Mouse (Mus musculus) brain, embryonic 14.5 days (tissue): ENCODE measurements around the gene Lrp8. TPM values are rescaled to one million over a fixed set of nuclear protein-coding genes. Genes with fewer than 3 reads are reported as not detected.

ENCODE experiments used
- DNase-seq: peaks from one replicate; pipeline ENCODE4 v3.0.0-alpha.2; 2011; ENCODE audit warnings: low read depth
- CTCF ChIP-seq: fragments of 200-500 bp; IDR thresholded peaks from 2 replicates; pipeline ENCODE4 v1.5.1; 2012; ENCODE audit warnings: inconsistent platforms, mild to moderate bottlenecking, moderate library complexity, borderline replicate concordance; ENCODE audit not compliant: insufficient read depth, insufficient read length; ENCODE audit errors: extremely low read depth
- POLR2A ChIP-seq: fragments of 200-500 bp; IDR thresholded peaks from 2 replicates; pipeline ENCODE4 v1.6.1; 2012; ENCODE audit warnings: mild to moderate bottlenecking, inconsistent platforms, borderline replicate concordance; ENCODE audit not compliant: poor library complexity, insufficient read depth, insufficient read length, severe bottlenecking; ENCODE audit errors: extremely low read depth
- polyA plus RNA-seq: library from polyadenylated mRNA; depleted of rRNA; stranded (reverse); fragments of >200 nt; gene quantifications from 2 replicates; pipeline ENCODE4 v1.2.3, GENCODE M21; 2012; rRNA removed

The Lrp8 gene
- polyA plus RNA-seq, result 129 and 146 TPM in 2 replicates

DNA sequence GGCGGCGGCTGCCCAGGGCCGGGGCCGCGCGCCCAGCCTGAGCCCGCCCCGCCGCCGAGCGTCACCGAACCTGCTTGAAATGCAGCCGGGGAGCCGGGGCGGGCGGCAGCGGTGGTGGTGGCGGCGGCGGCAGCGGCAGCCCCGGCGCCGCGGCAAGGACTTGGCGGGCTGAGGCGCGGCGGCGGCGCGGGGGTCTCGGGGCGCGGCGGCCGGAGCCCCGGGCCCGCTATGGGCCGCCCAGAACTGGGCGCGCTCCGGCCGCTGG is at the start of gene Lrp8:
Gene Lrp8 (plus strand): TSS at position 77 of the 265 bp plus-strand sequence.
- TF ChIP-seq CTCF, result no peak
- peak; percentile 57 for TF ChIP-seq POLR2A
- DNase-seq, result no peak

DNA sequence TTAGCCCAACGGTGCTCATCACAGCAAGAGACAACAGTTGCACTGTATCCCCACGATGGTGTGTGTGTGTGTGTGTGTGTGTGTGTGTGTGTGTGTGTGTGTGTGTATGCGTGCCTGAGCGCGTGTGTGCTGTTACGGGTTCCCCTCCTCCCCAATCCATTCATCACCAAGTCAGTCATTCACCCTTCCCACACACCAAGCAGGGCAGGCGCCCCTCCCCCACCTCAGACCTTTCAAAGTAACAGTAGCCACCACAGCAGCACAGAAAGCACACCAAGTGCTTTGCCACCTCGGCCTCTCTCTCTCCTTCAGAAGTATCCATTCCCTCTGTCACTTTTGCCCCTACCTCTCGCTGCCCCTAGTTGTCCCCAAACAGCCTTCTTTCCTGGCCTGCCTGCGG is 45.8 kb upstream of the Lrp8 start:
- DNase-seq, result peak; percentile 59
- TF ChIP-seq POLR2A (no peak), CTCF (no peak)

DNA sequence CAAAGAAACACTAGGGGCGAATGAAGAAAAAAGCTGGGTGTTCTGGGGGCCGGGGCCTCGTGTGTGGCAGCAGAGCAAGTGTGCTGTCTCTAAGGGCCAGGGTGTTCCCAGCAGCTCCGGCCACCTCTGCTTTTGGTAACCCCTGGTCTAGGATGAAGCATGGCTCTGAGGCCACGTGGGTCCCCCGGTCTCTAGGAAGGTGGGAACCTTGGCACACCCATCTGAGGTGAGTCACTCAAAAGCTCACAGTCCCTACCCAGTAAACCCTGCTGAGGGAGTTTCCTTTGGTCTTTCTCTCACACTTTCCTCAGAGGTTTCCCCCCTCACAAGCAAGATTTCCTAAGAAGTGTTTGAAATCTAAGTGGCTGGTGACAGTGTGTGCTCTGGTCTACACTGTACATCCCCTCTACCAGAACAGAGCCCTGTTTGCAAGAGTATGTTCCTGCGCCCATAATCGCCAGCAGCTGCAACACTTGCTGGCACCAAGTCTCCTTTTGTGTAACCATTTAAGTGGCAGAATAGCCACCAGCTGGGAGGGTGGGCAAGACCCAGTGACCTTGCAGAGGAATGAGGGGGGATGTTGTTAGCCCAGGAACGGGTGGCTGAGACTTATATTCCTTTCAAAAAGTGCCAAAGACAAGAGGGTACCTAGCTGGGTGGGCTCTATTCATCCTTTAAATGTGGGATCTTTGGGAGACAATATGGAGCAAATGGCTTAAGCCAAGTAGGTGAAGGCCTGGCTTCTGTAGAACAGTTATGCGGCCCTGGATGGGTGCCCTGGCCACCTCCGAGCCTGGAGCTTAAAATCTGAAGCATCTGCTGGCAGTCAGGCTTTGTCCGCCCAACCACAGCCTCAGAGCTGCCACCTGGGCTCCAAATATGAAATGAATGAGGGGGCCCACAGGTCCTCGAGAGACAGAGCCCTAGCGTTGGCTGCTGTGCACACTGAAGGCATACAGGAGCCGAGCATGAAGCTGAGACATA is 44.3 kb upstream of the Lrp8 start:
- TF ChIP-seq CTCF (no peak), POLR2A (no peak)
- peak; percentile 80 for DNase-seq

DNA sequence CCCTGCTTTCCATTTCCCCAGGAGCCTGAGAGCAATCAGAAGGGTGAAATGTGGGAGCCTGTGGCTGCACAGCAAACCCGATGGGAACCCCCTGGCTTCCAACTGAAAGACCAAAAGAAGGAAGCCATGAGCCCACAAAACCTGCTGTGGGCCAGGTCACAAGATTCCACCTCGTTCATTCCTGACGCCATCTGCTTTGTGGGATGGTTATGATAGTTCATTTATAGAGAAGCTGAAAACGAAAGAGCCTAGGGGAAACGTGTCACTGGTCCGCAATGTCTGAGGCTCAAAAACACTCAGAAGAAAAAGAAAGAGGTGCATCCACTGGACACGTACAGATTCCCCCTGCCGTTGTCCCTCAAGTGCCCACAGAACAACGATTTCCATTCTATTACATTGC is 43.1 kb upstream of the Lrp8 start:
- no peak for DNase-seq
- no peak for TF ChIP-seq POLR2A
- TF ChIP-seq CTCF, result no peak

DNA sequence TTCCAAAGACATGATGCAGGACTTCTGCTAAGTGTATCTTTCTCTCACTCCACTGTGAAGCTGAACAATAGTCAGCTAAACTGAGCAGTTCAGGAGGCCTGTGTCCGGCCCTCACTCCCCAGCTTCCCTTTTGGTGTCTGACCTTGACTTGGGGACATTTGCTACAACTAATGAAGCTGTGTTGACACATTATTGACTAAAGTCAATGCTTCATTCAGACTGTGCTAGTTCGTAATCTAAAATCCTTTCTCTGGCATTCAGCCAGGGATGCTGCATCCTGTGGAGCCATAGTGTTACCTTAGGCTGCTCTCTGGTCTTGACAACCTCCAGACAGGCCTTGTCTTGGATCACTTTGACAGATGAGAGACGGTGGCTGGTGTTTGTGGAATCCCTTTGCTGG is 39.1 kb upstream of the Lrp8 start:
- TF ChIP-seq POLR2A, result no peak
- no peak for TF ChIP-seq CTCF
- DNase-seq, result no peak

DNA sequence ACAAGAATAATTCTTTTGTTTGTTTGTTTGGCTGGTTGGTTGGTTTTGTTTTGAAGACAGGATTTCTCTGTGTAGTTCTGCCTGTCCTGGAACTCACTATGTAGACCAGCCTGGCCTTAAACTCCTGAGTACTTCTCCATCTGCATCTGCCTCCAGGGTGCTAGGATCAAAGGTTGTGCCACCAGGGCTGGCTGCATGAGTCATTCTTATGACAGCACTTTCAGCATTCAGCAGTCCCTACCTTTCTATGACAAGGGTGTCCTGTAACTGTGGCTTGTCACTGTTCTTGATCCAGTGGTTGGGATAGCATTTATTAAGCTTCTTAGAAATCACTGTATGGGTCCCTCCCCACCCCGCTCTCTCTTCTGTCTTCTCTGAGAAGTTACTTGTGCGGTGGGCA is 38.5 kb upstream of the Lrp8 start:
- TF ChIP-seq POLR2A (no peak), CTCF (no peak)
- no peak for DNase-seq

DNA sequence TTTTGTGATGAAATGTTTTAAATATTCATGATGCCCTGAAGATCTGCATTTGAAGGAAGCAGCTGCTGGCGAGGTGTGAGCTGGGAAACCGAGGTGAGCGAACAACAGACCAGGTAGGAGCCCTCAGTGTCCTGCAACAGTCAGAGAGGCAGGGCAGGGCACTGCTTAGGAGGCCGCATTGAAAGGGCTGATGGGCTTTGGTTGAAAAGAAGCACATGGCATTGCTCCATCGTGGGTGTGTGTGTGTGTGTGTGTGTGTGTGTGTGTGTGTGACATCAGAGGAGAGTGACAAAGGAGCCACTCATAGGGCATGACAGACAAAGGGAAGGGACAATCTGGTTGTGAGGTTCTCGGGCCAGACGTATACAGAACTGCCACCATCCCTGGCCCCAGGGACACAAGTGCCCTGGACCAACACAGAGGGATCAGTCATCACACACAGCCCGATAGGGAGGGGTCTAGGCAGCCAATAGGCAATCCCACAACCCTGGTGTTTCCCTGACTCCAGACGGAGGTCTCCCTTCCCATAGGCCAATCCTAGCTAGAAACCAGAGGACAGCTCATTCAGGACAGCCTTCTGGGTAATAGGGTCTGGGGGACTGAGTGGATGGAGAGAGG is 36.8 kb upstream of the Lrp8 start:
- DNase-seq, result peak; percentile 51
- TF ChIP-seq POLR2A (no peak), CTCF (no peak)

DNA sequence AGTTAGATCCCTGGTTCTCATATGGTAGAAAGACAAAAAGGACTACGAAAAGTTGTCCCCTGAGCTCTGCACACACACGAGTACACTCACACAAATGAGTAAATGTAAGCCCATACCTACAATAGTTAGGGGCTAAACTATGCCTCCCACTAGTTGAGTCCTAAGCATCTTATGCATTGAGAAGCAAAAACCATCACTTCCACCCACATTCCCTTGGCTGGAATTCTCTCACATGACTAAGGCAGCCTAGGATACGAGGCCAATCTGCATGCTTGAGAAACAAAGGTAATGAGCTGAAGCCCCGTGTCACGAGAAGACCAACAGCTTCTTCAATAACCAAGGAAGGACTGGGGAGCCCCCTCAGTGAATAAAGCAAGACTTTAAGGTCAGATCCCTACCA is 35.9 kb upstream of the Lrp8 start:
- TF ChIP-seq CTCF (no peak), POLR2A (no peak)

DNA sequence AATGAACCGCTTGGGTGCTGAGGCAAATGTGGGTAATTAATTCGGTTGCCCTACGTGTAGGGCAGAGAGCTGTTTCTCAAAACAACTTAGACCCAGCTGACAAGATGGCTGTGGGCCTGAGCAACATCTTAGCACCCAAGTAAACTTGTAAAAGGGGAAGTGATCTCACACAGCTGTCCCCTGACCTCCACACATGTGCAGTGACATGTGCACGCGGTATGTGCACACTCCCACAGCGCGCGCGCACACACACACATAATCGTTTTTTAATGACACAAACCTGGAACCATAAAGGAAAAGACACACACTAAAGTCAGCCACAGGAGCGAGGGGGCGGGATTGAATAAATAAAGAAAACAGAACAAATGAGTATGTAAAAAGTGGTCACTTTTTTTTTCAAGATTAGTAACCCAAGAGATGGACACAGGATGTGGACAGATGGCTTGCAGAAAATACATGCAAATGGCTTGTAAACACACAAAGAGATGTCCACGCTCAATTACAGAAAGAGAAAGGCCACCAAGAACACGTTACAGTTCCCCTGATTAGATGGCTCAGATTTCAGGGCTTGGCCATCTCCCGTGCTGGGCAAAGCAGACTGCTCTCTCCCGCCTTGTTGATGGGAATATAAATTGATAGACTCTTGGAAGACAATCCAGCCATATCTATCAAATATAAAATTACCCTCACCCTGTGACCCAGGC is 29.8 kb upstream of the Lrp8 start:
- no peak for TF ChIP-seq CTCF
- no peak for TF ChIP-seq POLR2A
- DNase-seq, result peak; percentile 79

More for the DNA sequence above, 35.9 kb upstream of the Lrp8 start:
- DNase-seq, result peak; percentile 83

DNA sequence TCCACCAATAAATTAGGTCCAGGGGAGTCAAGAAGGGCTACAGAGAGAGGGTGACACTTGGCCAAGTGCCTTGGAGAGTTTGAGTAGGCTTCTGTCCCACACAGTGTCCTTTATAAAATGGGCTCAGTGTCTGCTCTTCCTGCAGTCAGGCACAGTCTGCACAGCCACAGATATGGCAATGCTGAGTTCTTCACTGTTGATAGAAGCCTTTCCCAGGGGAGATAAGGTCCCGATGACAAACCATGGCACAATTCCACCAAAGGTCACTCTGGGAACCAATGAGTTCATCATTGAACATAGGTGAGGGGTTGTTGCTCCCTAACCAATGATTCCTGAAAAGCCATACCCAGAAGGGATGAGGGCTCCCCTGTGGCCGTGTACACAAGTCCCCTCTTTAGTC is 27.2 kb upstream of the Lrp8 start:
- TF ChIP-seq CTCF (no peak), POLR2A (no peak)
- DNase-seq, result no peak

DNA sequence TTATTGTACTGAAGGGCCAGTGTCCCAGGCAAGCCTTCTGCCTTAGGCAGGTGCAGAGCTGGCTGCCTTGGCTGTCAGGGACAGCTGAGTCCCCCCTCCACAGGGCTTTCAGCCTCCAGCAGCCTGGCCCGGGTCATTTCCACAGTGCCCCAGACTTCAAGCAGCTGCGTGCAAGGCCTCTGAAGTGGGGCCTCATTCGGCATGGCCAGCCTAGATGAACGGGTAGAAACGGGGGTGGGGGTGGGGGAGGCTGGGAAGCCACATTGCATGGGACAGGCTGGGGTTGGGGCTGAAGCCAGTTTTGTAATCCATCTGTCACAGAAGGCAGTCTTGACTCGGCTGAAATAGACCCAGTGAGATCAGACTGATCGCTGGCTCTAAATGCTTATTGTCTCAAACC is 26.4 kb upstream of the Lrp8 start:
- DNase-seq, result peak; percentile 81
- TF ChIP-seq CTCF, result no peak
- no peak for TF ChIP-seq POLR2A

DNA sequence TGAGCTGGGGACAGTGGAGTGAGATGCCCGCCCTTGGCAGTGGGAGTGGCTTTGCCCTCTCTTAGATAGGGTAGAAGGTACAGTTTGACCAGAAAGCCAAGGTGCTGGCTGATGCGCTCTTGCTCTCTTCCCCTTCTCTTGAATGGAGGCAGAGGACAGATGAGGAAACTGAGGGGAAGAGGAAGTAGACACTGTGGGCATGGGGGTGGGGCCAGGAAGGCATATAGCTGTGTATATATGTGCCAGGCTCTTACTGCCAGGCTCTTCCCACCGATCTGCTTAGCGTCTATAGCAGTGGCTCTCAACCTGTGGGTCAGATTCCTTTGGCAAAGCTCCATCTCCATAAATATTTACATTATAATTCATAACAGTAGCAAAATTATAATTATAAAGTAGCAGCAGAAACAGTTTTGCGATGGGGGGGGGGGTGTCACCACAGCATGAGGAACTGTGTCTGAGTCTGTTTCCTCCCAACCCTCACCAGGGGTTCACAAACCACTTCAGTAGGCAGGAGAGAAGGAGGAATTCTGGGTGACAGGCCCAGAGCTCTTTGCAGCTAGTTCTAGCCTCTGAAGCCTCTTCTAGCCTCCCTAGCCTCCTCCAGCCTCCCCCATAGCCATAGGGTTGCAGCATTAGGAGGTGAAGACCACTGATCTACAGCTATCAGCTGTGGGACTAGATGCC is 24.9 kb upstream of the Lrp8 start:
- TF ChIP-seq POLR2A (no peak), CTCF (no peak)
- DNase-seq, result no peak

DNA sequence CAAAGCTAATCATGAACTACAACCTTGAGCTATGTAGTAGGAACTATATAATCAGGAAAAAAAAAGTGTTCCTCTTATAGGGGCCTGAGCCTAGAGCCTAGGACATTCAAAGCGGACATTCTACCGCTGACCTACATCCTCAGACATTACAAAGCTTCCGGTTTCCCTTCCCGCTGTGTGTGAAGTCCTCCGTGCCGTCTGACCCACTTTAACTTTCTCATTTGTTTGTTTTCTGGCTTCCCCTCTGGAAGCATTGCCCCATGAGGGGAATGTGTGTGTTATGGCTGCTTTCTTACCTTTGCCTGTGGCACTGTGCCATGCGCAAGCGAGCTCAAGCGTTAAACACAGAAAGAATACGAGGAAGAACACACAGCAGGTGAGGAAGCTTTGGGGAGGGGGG is 18.5 kb upstream of the Lrp8 start:
- DNase-seq, result peak; percentile 50
- TF ChIP-seq POLR2A (no peak), CTCF (no peak)

DNA sequence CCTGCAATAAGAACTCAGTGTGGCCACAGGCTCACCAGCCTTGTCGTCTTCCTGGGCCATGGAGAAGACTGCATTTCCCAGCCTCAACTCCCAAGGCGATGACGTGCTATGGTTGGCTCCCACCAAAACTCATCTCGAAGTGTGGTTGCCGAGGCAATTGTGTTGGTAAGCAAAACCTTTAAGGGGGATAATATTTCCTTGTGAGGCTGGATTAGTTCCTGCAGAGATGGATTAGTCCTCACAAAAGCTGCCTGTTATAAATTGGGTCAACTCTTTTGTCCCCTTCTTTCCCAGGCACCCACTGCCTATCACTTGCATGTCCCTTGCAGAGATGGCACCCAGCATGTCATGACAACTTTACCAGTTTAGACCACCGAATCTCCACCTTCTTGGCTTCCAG is 13.2 kb upstream of the Lrp8 start:
- DNase-seq, result no peak
- TF ChIP-seq CTCF (no peak), POLR2A (no peak)

DNA sequence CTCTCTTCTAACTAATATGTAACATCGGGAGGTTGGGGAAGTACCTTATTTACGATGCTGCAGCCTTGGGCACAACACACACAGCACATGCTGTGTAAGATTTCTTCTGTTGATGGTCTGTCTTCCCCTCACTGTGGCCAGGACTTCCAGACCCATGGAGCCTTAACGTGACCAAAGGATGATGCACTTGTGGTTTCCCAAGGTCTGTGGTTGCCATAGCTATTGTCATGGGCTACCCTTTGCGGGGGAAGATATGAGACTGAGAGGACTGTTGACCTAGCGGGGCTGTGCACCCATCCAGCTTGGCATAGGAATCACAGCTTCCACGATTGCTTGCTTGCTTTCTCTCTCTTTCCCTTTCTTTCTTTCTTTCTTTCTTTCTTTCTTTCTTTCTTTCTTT is 1.3 kb upstream of the Lrp8 start:
- TF ChIP-seq CTCF, result no peak
- TF ChIP-seq POLR2A, result no peak
- no peak for DNase-seq
